Mouse (Mus musculus) liver, embryonic 14.5 days (tissue): ENCODE results near the gene Snap91.

Source experiments
- CTCF ChIP-seq: IDR thresholded peaks from 2 replicates; pipeline ENCODE4 v1.5.1; 2016; ENCODE audit warnings: antibody characterized with exemption, low read depth, control low read depth
- EP300 ChIP-seq: IDR thresholded peaks from 2 replicates; pipeline ENCODE4 v1.6.1; 2016; ENCODE audit warnings: antibody characterized with exemption, low read depth

DNA sequence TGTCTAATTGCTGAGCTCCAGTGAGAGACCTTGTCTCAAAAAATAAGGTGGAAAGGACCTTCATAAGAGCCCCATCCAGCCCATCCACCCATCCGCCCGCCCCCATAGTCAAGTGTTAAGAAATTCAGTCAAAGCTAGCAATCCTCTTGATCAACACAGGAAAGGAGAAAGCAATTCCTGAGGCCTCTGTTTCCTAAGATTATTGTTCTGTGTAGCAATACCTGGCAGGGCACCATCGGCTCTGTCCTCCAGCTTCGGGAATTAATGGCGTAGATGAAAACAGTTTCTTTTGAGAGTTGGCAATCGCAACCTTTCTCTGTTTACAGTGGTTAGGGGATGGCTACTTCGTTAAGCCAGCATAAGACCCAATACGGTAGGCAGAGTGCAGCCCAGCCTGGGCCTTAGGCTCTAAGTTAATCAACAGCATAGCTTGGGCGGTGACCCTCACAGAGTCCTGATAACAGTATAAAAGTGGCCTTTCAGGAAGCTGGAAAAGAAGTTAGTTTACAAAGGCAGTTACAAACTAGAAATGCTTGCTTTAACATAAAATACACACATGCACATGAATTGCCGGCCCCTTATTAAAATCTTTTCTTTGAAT, 152.1 kb downstream of the Snap91 start:
- TF ChIP-seq CTCF, result no peak
- TF ChIP-seq EP300, result no peak
